Mouse (Mus musculus): ENCODE measurements around the gene Xylt1.
A peak's percentile ranks its signal among the peaks of the same experiment; 100 is the strongest.

Gene Xylt1

GRCm38 (mm10) chr7:117435730-117436441, 55.1 kb downstream of the Xylt1 start:
- DNase-seq, result peak; percentile 36

- DNase-seq, result no peak
Observed at GRCm38 (mm10) chr7:117436892-117437291, 56.1 kb downstream of the Xylt1 start.

GRCm38 (mm10) chr7:117440994-117441393, 60.2 kb downstream of the Xylt1 start:
- DNase-seq, result peak; percentile 71

- no peak for DNase-seq
Observed at GRCm38 (mm10) chr7:117442639-117443038, 61.9 kb downstream of the Xylt1 start.

- peak; percentile 51 for DNase-seq
Observed at GRCm38 (mm10) chr7:117443215-117443614, 62.4 kb downstream of the Xylt1 start.

- no peak for DNase-seq
Observed at GRCm38 (mm10) chr7:117445471-117445870, 64.7 kb downstream of the Xylt1 start.

- DNase-seq, result no peak
Observed at GRCm38 (mm10) chr7:117449605-117450004, 68.8 kb downstream of the Xylt1 start.

- no peak for DNase-seq
Observed at GRCm38 (mm10) chr7:117451212-117451611, 70.4 kb downstream of the Xylt1 start.

- DNase-seq, result no peak
Observed at GRCm38 (mm10) chr7:117452269-117452668, 71.5 kb downstream of the Xylt1 start.

GRCm38 (mm10) chr7:117454789-117455548, 74.2 kb downstream of the Xylt1 start:
- no peak for DNase-seq

- peak; percentile 28 for DNase-seq
Observed at GRCm38 (mm10) chr7:117462196-117462935, 81.6 kb downstream of the Xylt1 start.

- no peak for DNase-seq
Observed at GRCm38 (mm10) chr7:117464956-117465355, 84.2 kb downstream of the Xylt1 start.

GRCm38 (mm10) chr7:117466006-117466780, 85.4 kb downstream of the Xylt1 start:
- no peak for DNase-seq

- DNase-seq, result no peak
Observed at GRCm38 (mm10) chr7:117470243-117470802, 89.5 kb downstream of the Xylt1 start.

- DNase-seq, result no peak
Observed at GRCm38 (mm10) chr7:117472055-117472780, 91.4 kb downstream of the Xylt1 start.

- no peak for DNase-seq
Observed at GRCm38 (mm10) chr7:117472781-117473743, 92.3 kb downstream of the Xylt1 start.

- DNase-seq, result no peak
Observed at GRCm38 (mm10) chr7:117474302-117474701, 93.5 kb downstream of the Xylt1 start.

- DNase-seq, result no peak
Observed at GRCm38 (mm10) chr7:117475106-117475505, 94.3 kb downstream of the Xylt1 start.

GRCm38 (mm10) chr7:117478937-117479336, 98.2 kb downstream of the Xylt1 start:
- DNase-seq, result no peak

- DNase-seq, result no peak
Observed at GRCm38 (mm10) chr7:117480831-117481230, 100.1 kb downstream of the Xylt1 start.
